Mouse (Mus musculus) forebrain, embryonic 14.5 days (tissue): ENCODE data around the gene Nav2. TPM values are rescaled to one million over a fixed set of nuclear protein-coding genes. Genes with fewer than 3 reads are reported as not detected.
A peak's percentile ranks its signal among the peaks of the same experiment; 100 is the strongest.

Source experiments
- ATAC-seq: fragments of 200-750 bp; cut with Nextera tagmentation; 2 replicates; pipeline ENCODE4 v1.8.0; 2017; ENCODE audit warnings: mild to moderate bottlenecking, moderate library complexity
- DNase-seq: peaks from one replicate; pipeline ENCODE4 v3.0.0-alpha.2; 2015; ENCODE audit warnings: low spot score
- H3K27ac ChIP-seq: fragments of 300-500 bp; sonication (generic); 2 replicates; pipeline ENCODE4 v1.5.1; 2014; ENCODE audit warnings: low read depth, mild to moderate bottlenecking, control low read depth, low read length, moderate library complexity
- H3K27me3 ChIP-seq: fragments of 300-500 bp; sonication (generic); replicated peaks from 2 replicates; pipeline ENCODE4 v1.6.1; 2014; ENCODE audit warnings: low read length, control low read depth, mixed read lengths; ENCODE audit not compliant: control insufficient read depth, insufficient read depth
- H3K36me3 ChIP-seq: fragments of 300-500 bp; sonication (generic); 2 replicates; pipeline ENCODE4 v1.6.1; 2014; ENCODE audit warnings: low read length, control low read depth; ENCODE audit not compliant: control insufficient read depth, insufficient read depth
- H3K4me1 ChIP-seq: fragments of 300-500 bp; sonication (generic); 2 replicates; pipeline ENCODE4 v1.6.1; 2014; ENCODE audit warnings: antibody characterized with exemption, low read length, control low read depth; ENCODE audit not compliant: control insufficient read depth, insufficient read depth
- H3K4me2 ChIP-seq: fragments of 300-500 bp; sonication (generic); 2 replicates; pipeline ENCODE4 v1.6.1; 2014; ENCODE audit warnings: mild to moderate bottlenecking, control low read depth, low read length
- H3K4me3 ChIP-seq: fragments of 300-500 bp; sonication (generic); 2 replicates; pipeline ENCODE4 v1.5.1; 2014; ENCODE audit warnings: low read depth, low read length, control low read depth
- H3K9ac ChIP-seq: fragments of 300-500 bp; sonication (generic); 2 replicates; pipeline ENCODE4 v1.6.1; 2014; ENCODE audit warnings: mild to moderate bottlenecking, low read length, control low read depth, moderate library complexity
- H3K9me3 ChIP-seq: fragments of 300-500 bp; sonication (generic); replicated peaks from 2 replicates; pipeline ENCODE4 v1.6.1; 2016; ENCODE audit warnings: low read length, control low read depth, mixed read lengths; ENCODE audit not compliant: control insufficient read depth
- WGBS: fragments of 180-500 bp; shearing (Covaris S2); extraction: QIAGEN DNeasy Blood & Tissue Kit; methylation state at CpG from one replicate; pipeline ENCODE4 v1.1.7; 2014; 5-methylcytosine and 5-hydroxymethylcytosine counted together
- polyA plus RNA-seq: library from polyadenylated mRNA; unstranded; fragments of >200 nt; fragmentation: Nextera tagmentation; extraction: Ambion mirVana; gene quantifications from 2 replicates; pipeline ENCODE4 v1.2.1, GENCODE M21; 2014

Nav2 gene
- polyA plus RNA-seq, 1 experiment from 2014 or later: 6.3 TPM

- no peak overlapping the region for H3K4me3 ChIP-seq
- no peaks in the 10 kb centered on the region for H3K4me1 ChIP-seq
- H3K9ac ChIP-seq: no peak overlapping the region
- no peak overlapping the region for H3K4me2 ChIP-seq
- no peak overlapping the region for H3K27ac ChIP-seq
- DNase-seq (no peak), ATAC-seq (no peak)
- H3K36me3 ChIP-seq: no peaks in the 10 kb centered on the region
- H3K9me3 ChIP-seq: no peaks in the 10 kb centered on the region
- peaks cover 7% of the 10 kb centered on the region; the same call in 1 of the 2 replicates for H3K27me3 ChIP-seq
- 85% methylated on average over 2 of the region's 2 CpGs for WGBS
Measured at GRCm38 (mm10) chr7:48932138-48932537, 23.6 kb downstream of the Nav2 start.

GRCm38 (mm10) chr7:48934816-48935215 is 26.3 kb downstream of the Nav2 start:
- Histone ChIP-seq H3K9ac (no peak overlapping the region), H3K4me1 (no peaks in the 10 kb centered on the region), H3K27ac (no peak overlapping the region), H3K4me2 (no peak overlapping the region), H3K9me3 (no peaks in the 10 kb centered on the region), H3K4me3 (no peak overlapping the region), H3K27me3 (0 out of 2 replicates have a peak, but pooled peaks cover 7% of the 10 kb centered on the region), H3K36me3 (no peaks in the 10 kb centered on the region)
- DNase-seq: no peak
- ATAC-seq: no peak
- whole genome bisulfite sequencing: 87% methylated on average over 2 of the region's 2 CpGs

DNA sequence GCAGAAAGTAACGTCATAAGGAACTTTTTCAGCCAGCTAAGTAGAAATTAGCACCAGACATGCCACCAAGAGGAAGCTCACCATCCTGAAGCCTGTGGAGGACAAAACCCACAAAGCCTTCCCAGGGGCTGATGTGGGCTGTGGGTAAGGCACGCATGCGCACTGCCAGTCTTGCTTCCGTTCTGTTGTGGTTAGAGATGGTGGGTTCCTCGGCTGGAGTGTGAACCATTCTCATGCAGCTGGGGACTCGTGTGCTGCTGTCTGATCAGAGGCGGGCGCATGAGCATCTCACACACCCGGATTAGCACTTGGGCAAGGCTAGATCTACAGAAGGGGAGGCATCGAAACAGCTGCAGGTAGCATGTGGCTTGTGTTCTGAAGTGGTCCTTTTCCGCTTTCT is 29.0 kb downstream of the Nav2 start:
- no peak overlapping the region for H3K9ac ChIP-seq
- H3K27ac ChIP-seq: no peak overlapping the region
- H3K27me3 ChIP-seq: 0 out of 2 replicates have a peak, but pooled peaks cover 7% of the 10 kb centered on the region
- no peak for DNase-seq
- no peak for ATAC-seq
- H3K4me2 ChIP-seq: no peak overlapping the region
- no peaks in the 10 kb centered on the region for H3K36me3 ChIP-seq
- H3K4me3 ChIP-seq: no peak overlapping the region
- H3K9me3 ChIP-seq: no peaks in the 10 kb centered on the region
- H3K4me1 ChIP-seq: no peaks in the 10 kb centered on the region
- 87% methylated on average over 11 of the region's 11 CpGs for WGBS

- Histone ChIP-seq H3K4me2 (no peak overlapping the region), H3K9me3 (no peaks in the 10 kb centered on the region), H3K27me3 (0 out of 2 replicates have a peak, but pooled peaks cover 7% of the 10 kb centered on the region), H3K27ac (no peak overlapping the region), H3K9ac (no peak overlapping the region), H3K36me3 (no peaks in the 10 kb centered on the region), H3K4me1 (no peaks in the 10 kb centered on the region), H3K4me3 (no peak overlapping the region)
- WGBS: 46% methylated on average over 4 of the region's 4 CpGs
- no peak for DNase-seq
- no peak for ATAC-seq
Measured at GRCm38 (mm10) chr7:48938190-48938589, 29.7 kb downstream of the Nav2 start.

- peaks cover 4% of the 10 kb centered on the region; the same call in 1 of the 2 replicates for H3K4me1 ChIP-seq
- H3K4me3 ChIP-seq: no peak overlapping the region
- H3K27ac ChIP-seq: no peak overlapping the region
- no peaks in the 10 kb centered on the region for H3K9me3 ChIP-seq
- peaks cover 22% of the 10 kb centered on the region for H3K27me3 ChIP-seq
- no peak overlapping the region for H3K9ac ChIP-seq
- ATAC-seq (no peak), DNase-seq (no peak)
- 86% methylated on average over 4 of the region's 4 CpGs for WGBS
- H3K36me3 ChIP-seq: no peaks in the 10 kb centered on the region
- no peak overlapping the region for H3K4me2 ChIP-seq
Measured at GRCm38 (mm10) chr7:48948381-48949108, 40.0 kb downstream of the Nav2 start.

- Histone ChIP-seq H3K36me3 (no peaks in the 10 kb centered on the region), H3K27ac (no peak overlapping the region), H3K27me3 (peaks cover 35% of the 10 kb centered on the region), H3K9ac (no peak overlapping the region), H3K4me1 (peaks cover 4% of the 10 kb centered on the region; the same call in 1 of the 2 replicates), H3K9me3 (no peaks in the 10 kb centered on the region), H3K4me2 (no peak overlapping the region), H3K4me3 (no peak overlapping the region)
- WGBS: 86% methylated on average over 5 of the region's 5 CpGs
- ATAC-seq: no peak
- DNase-seq: no peak
Measured at GRCm38 (mm10) chr7:48954501-48954900, 46.0 kb downstream of the Nav2 start.

GRCm38 (mm10) chr7:48958528-48959315 is 50.2 kb downstream of the Nav2 start:
- no peak overlapping the region for H3K27ac ChIP-seq

DNA sequence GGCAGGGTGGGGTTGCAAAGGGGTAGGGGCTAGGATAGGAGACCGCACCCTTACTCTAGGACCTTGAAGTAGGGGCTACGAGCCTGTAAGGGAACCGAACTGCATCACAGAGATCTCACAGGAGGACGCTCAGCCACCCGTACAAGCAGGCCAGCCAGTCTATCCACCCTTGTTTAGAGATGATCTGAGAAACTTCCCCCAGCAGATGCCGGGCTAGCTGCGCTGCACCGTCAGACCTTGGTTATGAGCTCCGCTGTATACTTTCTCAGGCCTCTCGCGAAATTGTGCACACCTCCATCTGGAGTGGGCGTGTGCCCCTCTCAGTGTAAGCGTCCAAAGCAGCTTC is 50.8 kb downstream of the Nav2 start:
- Histone ChIP-seq H3K27ac (no peak overlapping the region), H3K9me3 (no peaks in the 10 kb centered on the region), H3K36me3 (no peaks in the 10 kb centered on the region), H3K27me3 (peaks cover 44% of the 10 kb centered on the region), H3K4me1 (peaks cover 4% of the 10 kb centered on the region; the same call in 1 of the 2 replicates), H3K4me3 (peak overlapping the region; percentile 51), H3K9ac (peak overlapping the region; percentile 63), H3K4me2 (peak overlapping the region; percentile 93)
- ATAC-seq (peak; percentile 35), DNase-seq (peak; percentile 28)
- 4% methylated on average over 13 of the region's 13 CpGs for WGBS

More at GRCm38 (mm10) chr7:48958528-48959315, 50.2 kb downstream of the Nav2 start:
- peak; percentile 98 for ATAC-seq
- peak overlapping the region; percentile 93 for H3K4me2 ChIP-seq
- no peaks in the 10 kb centered on the region for H3K36me3 ChIP-seq
- WGBS: 2% methylated on average over 32 of the region's 32 CpGs
- peak overlapping the region; percentile 63 for H3K9ac ChIP-seq
- H3K4me3 ChIP-seq: peak overlapping the region; percentile 51
- peak; percentile 94 for DNase-seq
- H3K27me3 ChIP-seq: peaks cover 42% of the 10 kb centered on the region
- H3K9me3 ChIP-seq: no peaks in the 10 kb centered on the region
- H3K4me1 ChIP-seq: peaks cover 4% of the 10 kb centered on the region; the same call in 1 of the 2 replicates
